Mouse (Mus musculus): ENCODE measurements around the gene Myl6. TPM values are rescaled to one million over a fixed set of nuclear protein-coding genes. Genes with fewer than 3 reads are reported as not detected.

Myl6 gene
- polyA plus RNA-seq, 1 experiment: 2,234 TPM

DNA sequence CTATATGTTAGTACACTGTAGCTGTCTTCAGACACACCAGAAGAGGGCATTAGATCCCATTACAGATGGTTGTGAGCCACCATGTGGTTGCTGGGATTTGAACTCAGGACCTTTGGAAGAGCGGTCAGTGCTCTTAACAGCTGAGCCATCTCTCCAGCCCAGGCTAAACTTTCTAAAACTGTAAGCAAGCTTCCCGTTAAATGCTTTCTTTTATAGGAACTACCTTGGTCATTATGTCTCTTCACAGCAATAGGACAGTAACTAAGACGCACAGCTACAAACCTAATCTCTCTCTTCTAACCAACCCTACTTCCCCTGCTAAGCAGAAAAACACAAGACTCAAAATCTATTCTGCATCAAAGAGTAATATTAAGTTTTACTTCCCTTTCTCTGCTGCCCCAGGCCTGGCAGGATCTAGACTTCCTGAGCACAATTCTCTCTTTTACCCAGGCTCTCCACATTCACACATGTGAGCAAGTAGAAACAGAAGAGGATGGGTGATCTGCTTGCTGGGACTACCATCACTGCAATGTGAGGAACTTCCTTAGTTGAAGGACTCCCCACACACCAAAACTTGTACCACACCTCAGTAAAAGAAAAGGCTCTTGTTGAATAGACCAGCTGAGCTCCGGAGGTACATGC, 41.8 kb upstream of the Myl6 start:
- Histone ChIP-seq H3K36me3 (ENCODE audit: control insufficient read depth, insufficient read depth) (no peaks in the 10 kb centered on the region), H3K4me2 (ENCODE audit: low read depth) (peak overlapping the region; percentile 89), H3K79me2 (ENCODE audit: control insufficient read depth, insufficient read depth) (no peaks in the 10 kb centered on the region), H3K27me3 (ENCODE audit: control insufficient read depth, insufficient read depth, insufficient read length) (no peaks in the 10 kb centered on the region), H3K4me3 (no peak overlapping the region), H3ac (ENCODE audit: control insufficient read depth, insufficient read length) (no peak overlapping the region)
- TF ChIP-seq MYOD1 (IDR thresholded peaks at IDR 0.05; ENCODE audit: control insufficient read depth in 1 of 3, insufficient read length in 2 of 3, low read depth in 2 of 3) (no peak), TCF12 (IDR thresholded peaks at IDR 0.05; ENCODE audit: insufficient read depth, poor library complexity, severe bottlenecking) (no peak)

DNA sequence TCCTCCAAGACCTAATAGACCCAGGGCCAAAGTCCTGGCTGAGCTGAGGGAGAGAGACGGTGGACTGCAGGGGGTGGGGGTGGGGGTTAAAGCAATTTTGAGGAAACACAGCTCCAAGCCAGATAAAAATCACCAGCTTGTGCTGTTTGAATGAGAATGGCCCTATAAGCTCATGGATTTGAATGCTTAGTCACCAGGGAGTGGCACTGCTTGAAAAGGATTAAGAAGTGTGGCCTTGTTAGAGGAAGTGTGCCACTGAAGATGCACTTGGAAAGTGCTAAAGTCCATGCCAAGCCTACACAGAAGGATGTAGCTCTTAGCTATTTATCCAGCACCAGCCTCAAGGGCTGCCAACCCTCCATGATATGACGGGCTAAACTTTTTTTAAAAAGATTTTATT, 41.3 kb upstream of the Myl6 start:
- H3K36me3 ChIP-seq (ENCODE audit: control insufficient read depth, insufficient read depth): no peaks in the 10 kb centered on the region
- no peaks in the 10 kb centered on the region for H3K79me2 ChIP-seq (ENCODE audit: control insufficient read depth, insufficient read depth)
- no peak overlapping the region for H3K4me3 ChIP-seq
- no peak overlapping the region for H3ac ChIP-seq (ENCODE audit: control insufficient read depth, insufficient read length)
- H3K4me2 ChIP-seq (ENCODE audit: low read depth): no peak overlapping the region
- TF ChIP-seq MYOD1 (IDR thresholded peaks at IDR 0.05; ENCODE audit: control insufficient read depth in 1 of 3, insufficient read length in 2 of 3, low read depth in 2 of 3) (no peak), TCF3 (IDR thresholded peaks at IDR 0.05; ENCODE audit: insufficient read length, low read depth) (no peak), POLR2AphosphoS2 (IDR thresholded peaks at IDR 0.05; ENCODE audit: insufficient read length, low read depth) (no peak), REST (IDR thresholded peaks at IDR 0.05; ENCODE audit: insufficient read depth, insufficient read length) (no peak), MYOG (IDR thresholded peaks at IDR 0.05; ENCODE audit: control insufficient read depth in 1 of 3, insufficient read depth in 1 of 3, insufficient read length in 2 of 3, low read depth in 2 of 3) (no peak), TCF12 (IDR thresholded peaks at IDR 0.05; ENCODE audit: insufficient read depth, poor library complexity, severe bottlenecking) (no peak)
- H3K27me3 ChIP-seq (ENCODE audit: control insufficient read depth, insufficient read depth, insufficient read length): no peaks in the 10 kb centered on the region

DNA sequence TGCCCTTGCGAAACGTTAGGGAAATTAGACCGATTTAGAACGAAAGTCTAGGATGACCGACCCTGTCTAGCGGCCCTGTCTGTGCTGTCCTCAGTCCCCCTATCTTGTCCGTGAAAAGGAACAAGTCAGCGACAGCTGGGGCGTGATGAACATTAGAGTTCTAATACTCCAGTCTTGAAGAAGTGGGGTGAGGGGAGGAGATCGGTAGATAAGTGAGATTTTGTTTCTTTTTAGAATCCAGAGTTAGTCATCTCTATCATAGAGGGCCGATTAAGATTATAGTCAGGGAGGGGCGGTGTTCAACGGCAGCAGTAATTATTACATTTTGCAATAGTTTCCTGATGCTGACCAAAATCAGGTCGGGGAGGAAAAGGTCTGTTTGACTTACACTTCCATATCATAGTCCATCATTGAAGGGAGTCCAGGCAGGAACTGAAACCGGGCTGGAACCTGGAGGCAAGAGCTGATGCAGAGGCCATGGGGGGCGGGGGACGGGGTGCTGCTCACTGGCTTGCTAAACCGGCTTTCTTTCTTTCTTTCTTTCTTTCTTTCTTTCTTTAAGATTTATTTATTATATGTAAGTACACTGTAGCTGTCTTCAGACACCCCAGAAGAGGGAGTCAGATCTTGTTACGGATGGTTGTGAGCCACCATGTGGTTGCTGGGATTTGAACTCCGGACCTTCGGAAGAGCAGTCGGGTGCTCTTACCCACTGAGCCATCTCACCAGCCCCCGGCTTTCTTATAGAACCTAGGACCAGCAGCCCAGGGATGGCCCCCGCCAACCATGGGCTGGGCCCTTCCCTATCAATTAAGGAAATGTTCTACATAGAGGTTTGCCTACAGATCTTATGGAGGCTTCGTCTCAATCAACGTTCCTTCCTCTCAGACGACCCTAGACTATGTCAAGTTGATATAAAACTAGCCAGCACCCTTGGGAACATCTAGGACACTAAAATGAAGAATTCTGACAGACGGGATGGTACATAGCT, 32.7 kb upstream of the Myl6 start:
- no peak overlapping the region for H3ac ChIP-seq (ENCODE audit: control insufficient read depth, insufficient read length)
- H3K79me2 ChIP-seq (ENCODE audit: control insufficient read depth, insufficient read depth): peaks cover 24% of the 10 kb centered on the region
- no peak for TF ChIP-seq POLR2A (IDR thresholded peaks at IDR 0.05; ENCODE audit: insufficient read length, low read depth)
- peak in 1 of 3 experiments; percentile 8 for TF ChIP-seq MYOD1 (IDR thresholded peaks at IDR 0.05; ENCODE audit: control insufficient read depth in 1 of 3, insufficient read length in 2 of 3, low read depth in 2 of 3)
- H3K27me3 ChIP-seq (ENCODE audit: control insufficient read depth, insufficient read depth, insufficient read length): no peaks in the 10 kb centered on the region
- peaks cover 11% of the 10 kb centered on the region for H3K36me3 ChIP-seq (ENCODE audit: control insufficient read depth, insufficient read depth)
- H3K4me3 ChIP-seq: peak overlapping the region; percentile 99
- H3K4me2 ChIP-seq (ENCODE audit: low read depth): peak overlapping the region; percentile 92

DNA sequence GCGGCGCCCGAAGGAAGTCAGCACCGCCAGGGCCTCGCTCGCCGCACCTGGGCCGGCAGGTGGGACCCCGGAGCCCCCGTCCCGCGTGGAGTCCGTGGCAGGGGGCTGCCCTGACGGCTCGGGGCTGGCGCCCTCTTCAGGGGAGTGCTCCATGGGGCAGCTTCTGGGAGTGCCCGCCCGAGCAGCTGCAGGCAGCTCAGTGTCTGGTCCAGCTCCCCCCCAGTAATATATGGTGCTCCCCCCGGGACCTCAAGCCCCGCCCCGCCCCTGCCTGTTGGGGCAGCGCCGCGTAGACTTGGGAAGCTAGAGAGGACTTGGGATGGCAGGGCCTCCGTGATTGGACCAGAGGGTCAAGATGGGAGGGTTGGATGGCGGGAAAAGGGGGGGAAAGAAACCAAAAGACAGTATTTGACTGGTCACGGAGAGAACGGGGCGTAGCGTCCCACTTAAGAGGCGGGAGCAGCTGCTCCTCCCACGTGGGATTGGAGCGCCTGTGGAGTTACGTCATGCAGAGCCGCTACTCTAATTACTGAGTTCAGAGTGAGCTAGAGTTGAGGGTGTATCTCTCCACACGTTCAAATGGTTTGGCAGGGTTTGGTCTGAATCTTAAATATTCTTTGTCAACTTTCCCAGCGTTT, 31.8 kb upstream of the Myl6 start, which contains the start of gene Esyt1:
Gene Esyt1 (minus strand): TSS at position 201 of the 638 bp plus-strand sequence.
- no peak for TF ChIP-seq SRF (IDR thresholded peaks at IDR 0.05; ENCODE audit: control insufficient read depth, insufficient read length, low read depth)
- TF ChIP-seq POLR2AphosphoS2 (IDR thresholded peaks at IDR 0.05; ENCODE audit: insufficient read length, low read depth): peak; percentile 94
- TF ChIP-seq E2F4 (IDR thresholded peaks at IDR 0.05; ENCODE audit: insufficient read depth): no peak
- TF ChIP-seq CEBPB (IDR thresholded peaks at IDR 0.05; ENCODE audit: insufficient read depth, poor library complexity, severe bottlenecking): peak; percentile 47; the same call in 1 of the 2 replicates
- peak; percentile 83 for TF ChIP-seq POLR2A (IDR thresholded peaks at IDR 0.05; ENCODE audit: insufficient read length, low read depth)
- peak; percentile 8 to 80 (median 78) for TF ChIP-seq MYOG (IDR thresholded peaks at IDR 0.05; ENCODE audit: control insufficient read depth in 1 of 3, insufficient read depth in 1 of 3, insufficient read length in 2 of 3, low read depth in 2 of 3)
- peak; percentile 75 to 91 (median 91) for TF ChIP-seq MYOD1 (IDR thresholded peaks at IDR 0.05; ENCODE audit: control insufficient read depth in 1 of 3, insufficient read length in 2 of 3, low read depth in 2 of 3)
- TF ChIP-seq REST (IDR thresholded peaks at IDR 0.05; ENCODE audit: insufficient read depth, insufficient read length): no peak
- TF ChIP-seq USF1 (IDR thresholded peaks at IDR 0.05; ENCODE audit: low read depth): peak; percentile 50
- no peak for TF ChIP-seq TCF12 (IDR thresholded peaks at IDR 0.05; ENCODE audit: insufficient read depth, poor library complexity, severe bottlenecking)
- TF ChIP-seq TCF3 (IDR thresholded peaks at IDR 0.05; ENCODE audit: insufficient read length, low read depth): peak; percentile 22
- TF ChIP-seq MAX (IDR thresholded peaks at IDR 0.05; ENCODE audit: low read depth): peak; percentile 23
- H3K36me3 ChIP-seq (ENCODE audit: control insufficient read depth, insufficient read depth): peaks cover 20% of the 10 kb centered on the region
- H3K4me2 ChIP-seq (ENCODE audit: low read depth): peak within 1 kb of the TSS; percentile 95
- H3K27me3 ChIP-seq (ENCODE audit: control insufficient read depth, insufficient read depth, insufficient read length): no peaks in the 10 kb centered on the region
- H3K4me3 ChIP-seq: peak within 1 kb of the TSS; percentile 99
- H3K79me2 ChIP-seq (ENCODE audit: control insufficient read depth, insufficient read depth): peaks cover 25% of the 10 kb centered on the region
- peak within 1 kb of the TSS; percentile 47 for H3ac ChIP-seq (ENCODE audit: control insufficient read depth, insufficient read length)
